Mouse (Mus musculus) liver, embryonic 14.5 days (tissue): ENCODE measurements around the gene Trub2. TPM values are rescaled to one million over a fixed set of nuclear protein-coding genes. Genes with fewer than 3 reads are reported as not detected.

Source experiments
- ATAC-seq: fragments of 200-750 bp; cut with Nextera tagmentation; 2 replicates; pipeline ENCODE4 v1.8.0; 2017; ENCODE audit warnings: moderate number of reproducible peaks, mild to moderate bottlenecking, moderate library complexity; ENCODE audit not compliant: insufficient read depth
- DNase-seq, 3 experiments: peaks; one replicate each; pipeline ENCODE4 v3.0.0-alpha.2; 2012 to 2013; ENCODE audit warnings: low read depth in 3 of 3, low spot score in 3 of 3
- H3K27ac ChIP-seq: fragments of 300-500 bp; sonication (generic); 2 replicates; pipeline ENCODE4 v1.5.1; 2014; ENCODE audit warnings: moderate library complexity, mild to moderate bottlenecking, control low read depth, inconsistent platforms
- H3K27me3 ChIP-seq: fragments of 300-500 bp; sonication (generic); 2 replicates; pipeline ENCODE4 v1.6.1; 2014; ENCODE audit warnings: mild to moderate bottlenecking, low read length, moderate library complexity; ENCODE audit not compliant: control insufficient read depth, insufficient read depth
- H3K36me3 ChIP-seq: fragments of 300-500 bp; sonication (generic); replicated peaks from 2 replicates; pipeline ENCODE4 v1.6.1; 2014; ENCODE audit warnings: low read depth; ENCODE audit not compliant: control insufficient read depth, insufficient read depth
- H3K4me1 ChIP-seq, 2 experiments: fragments of 200-500 bp in 1 of 2; fragments of 300-500 bp in 1 of 2; sonication (generic) in 1 of 2; replicated peaks; 2 replicates each; pipeline ENCODE4 v1.6.1; 2012 to 2014; ENCODE audit warnings: antibody characterized with exemption in 1 of 2, inconsistent platforms in 1 of 2, low read length in 1 of 2; ENCODE audit not compliant: control insufficient read depth in 2 of 2, insufficient read depth in 2 of 2
- H3K4me2 ChIP-seq: fragments of 300-500 bp; sonication (generic); 2 replicates; pipeline ENCODE4 v1.6.1; 2014; ENCODE audit warnings: low read depth, mild to moderate bottlenecking, control low read depth, moderate library complexity
- H3K4me3 ChIP-seq, 2 experiments: fragments of 200-500 bp in 1 of 2; fragments of 300-500 bp in 1 of 2; sonication (generic) in 1 of 2; 2 replicates each; pipeline ENCODE4 v1.5.1; 2012 to 2014; ENCODE audit warnings: low read depth in 2 of 2, low read length in 2 of 2, mild to moderate bottlenecking in 2 of 2, control low read depth in 1 of 2, inconsistent platforms in 1 of 2, moderate library complexity in 1 of 2; ENCODE audit not compliant: insufficient read depth in 1 of 2
- H3K9ac ChIP-seq: fragments of 300-500 bp; sonication (generic); replicated peaks from 2 replicates; pipeline ENCODE4 v1.6.1; 2014; ENCODE audit warnings: mild to moderate bottlenecking, control low read depth, moderate library complexity
- H3K9me3 ChIP-seq: fragments of 300-500 bp; sonication (generic); 2 replicates; pipeline ENCODE4 v1.6.1; 2016; ENCODE audit warnings: low read length, mixed read lengths; ENCODE audit not compliant: control insufficient read depth
- CTCF ChIP-seq: IDR thresholded peaks from 2 replicates; pipeline ENCODE4 v1.5.1; 2016; ENCODE audit warnings: antibody characterized with exemption, low read depth, control low read depth
- EP300 ChIP-seq: IDR thresholded peaks from 2 replicates; pipeline ENCODE4 v1.6.1; 2016; ENCODE audit warnings: antibody characterized with exemption, low read depth
- WGBS: fragments of 180-500 bp; shearing (Covaris S2); extraction: QIAGEN DNeasy Blood & Tissue Kit; methylation state at CpG from one replicate; pipeline ENCODE4 v1.1.7; 2014; ENCODE audit not compliant: insufficient replicate concordance; 5-methylcytosine and 5-hydroxymethylcytosine counted together
- polyA plus RNA-seq, 2 experiments: library from polyadenylated mRNA; depleted of rRNA in 1 of 2; stranded (reverse) in 1 of 2; unstranded in 1 of 2; fragments of >200 nt; fragmentation: Nextera tagmentation in 1 of 2; extraction: Ambion mirVana in 1 of 2; gene quantifications; 2 replicates each; pipeline versions ENCODE4 v1.2.1 to v1.2.3; 2012 to 2014

Trub2 gene
- polyA plus RNA-seq, 2 experiments: 9.3 to 15.1 TPM

DNA sequence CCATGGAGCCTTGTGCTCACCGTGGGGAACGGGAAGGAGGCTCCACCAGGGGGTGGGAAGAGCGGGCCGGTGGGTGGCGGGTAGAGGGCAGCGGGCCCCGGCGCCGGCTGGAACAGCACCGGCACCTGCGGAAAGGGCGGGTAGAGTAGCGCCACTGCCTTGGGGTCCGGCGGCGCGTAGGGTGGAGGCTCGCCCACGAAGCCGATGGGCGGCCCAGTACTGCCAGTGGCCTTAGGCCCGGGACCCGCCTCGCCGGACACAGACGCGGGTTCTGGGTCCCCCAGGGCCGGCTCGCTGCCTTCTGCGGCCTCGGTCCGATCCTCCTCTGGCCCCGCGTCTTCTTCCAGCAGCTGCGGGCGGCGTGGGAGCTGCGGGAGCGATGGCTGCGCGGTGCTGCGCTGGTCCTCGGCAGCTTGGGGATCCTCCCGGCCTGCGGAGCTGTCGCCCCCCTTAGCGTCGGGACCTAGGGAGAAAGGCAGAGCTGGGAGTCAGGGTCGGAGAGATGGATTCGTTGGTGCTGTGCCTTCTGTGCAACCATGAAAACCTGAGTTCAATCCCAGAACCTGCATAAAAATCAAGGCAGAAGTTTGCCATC is 41.0 kb downstream of the Trub2 start:
- ATAC-seq (no peak), DNase-seq (no peak)
- no peaks in the 10 kb centered on the region for H3K4me1 ChIP-seq
- peak overlapping the region; percentile 3; the same call in 1 of the 2 replicates for H3K4me2 ChIP-seq
- peaks cover 47% of the 10 kb centered on the region for H3K27me3 ChIP-seq
- no peak overlapping the region for H3K27ac ChIP-seq
- 11% methylated on average over 50 of the region's 50 CpGs for WGBS
- H3K4me3 ChIP-seq: no peak overlapping the region
- TF ChIP-seq CTCF (no peak), EP300 (no peak)
- no peaks in the 10 kb centered on the region for H3K9me3 ChIP-seq
- H3K9ac ChIP-seq: no peak overlapping the region
- no peaks in the 10 kb centered on the region for H3K36me3 ChIP-seq

DNA sequence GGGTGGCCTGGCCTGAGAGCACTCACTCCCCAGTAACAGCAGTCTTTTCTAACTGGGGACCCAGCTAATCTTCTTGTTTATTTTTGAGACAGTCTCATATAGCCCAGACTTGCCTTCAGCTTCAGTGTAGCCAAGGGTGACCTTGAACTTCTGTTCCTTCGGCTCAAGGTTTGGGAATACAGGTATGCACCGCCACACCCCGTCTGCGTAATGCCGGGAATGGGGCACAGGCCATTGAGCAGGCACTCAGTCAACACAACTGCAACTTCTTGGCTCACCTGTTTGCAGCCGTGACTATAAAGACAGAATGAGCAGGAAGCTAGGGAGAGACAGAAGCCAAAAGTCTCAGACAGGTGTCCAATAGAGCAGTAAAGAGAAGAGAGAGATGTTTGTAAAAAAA is 44.0 kb downstream of the Trub2 start:
- 80% methylated on average over 6 of the region's 6 CpGs for WGBS
- Histone ChIP-seq H3K27ac (no peak overlapping the region), H3K4me3 (no peak overlapping the region), H3K4me2 (no peak overlapping the region), H3K36me3 (no peaks in the 10 kb centered on the region), H3K4me1 (no peaks in the 10 kb centered on the region), H3K27me3 (peaks cover 24% of the 10 kb centered on the region), H3K9me3 (no peaks in the 10 kb centered on the region), H3K9ac (no peak overlapping the region)
- TF ChIP-seq EP300: no peak
- TF ChIP-seq CTCF: no peak
- ATAC-seq (no peak), DNase-seq (no peak)

DNA sequence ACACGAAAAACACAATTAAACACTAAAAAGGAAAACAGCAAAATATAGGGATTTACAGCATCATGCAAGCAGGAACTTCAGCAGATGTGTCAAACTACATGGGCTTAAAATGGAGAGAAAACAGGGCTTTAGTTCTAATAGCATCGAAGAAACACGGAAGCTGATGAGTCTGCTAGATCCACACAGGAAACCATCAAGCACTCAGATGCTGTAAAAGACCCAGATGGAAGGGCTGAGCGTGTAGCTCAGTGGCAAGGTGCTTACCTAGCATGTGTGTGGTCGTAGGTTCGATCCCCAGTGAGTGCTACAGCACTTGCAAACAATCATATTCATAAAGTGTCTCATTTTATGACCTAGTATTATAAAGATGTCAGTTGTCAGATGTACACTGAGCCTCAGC is 47.1 kb downstream of the Trub2 start:
- Histone ChIP-seq H3K36me3 (no peaks in the 10 kb centered on the region; the same call in 1 of the 2 replicates), H3K27me3 (peaks cover 3% of the 10 kb centered on the region; the same call in 1 of the 2 replicates), H3K27ac (no peak overlapping the region), H3K4me3 (no peak overlapping the region), H3K4me2 (no peak overlapping the region), H3K9ac (no peak overlapping the region), H3K9me3 (no peaks in the 10 kb centered on the region), H3K4me1 (no peaks in the 10 kb centered on the region)
- DNase-seq (no peak), ATAC-seq (0 out of 2 replicates have a peak, but pooled peaks have one; percentile 10)
- WGBS: 74% methylated on average over 6 of the region's 6 CpGs
- TF ChIP-seq EP300 (no peak), CTCF (no peak)

DNA sequence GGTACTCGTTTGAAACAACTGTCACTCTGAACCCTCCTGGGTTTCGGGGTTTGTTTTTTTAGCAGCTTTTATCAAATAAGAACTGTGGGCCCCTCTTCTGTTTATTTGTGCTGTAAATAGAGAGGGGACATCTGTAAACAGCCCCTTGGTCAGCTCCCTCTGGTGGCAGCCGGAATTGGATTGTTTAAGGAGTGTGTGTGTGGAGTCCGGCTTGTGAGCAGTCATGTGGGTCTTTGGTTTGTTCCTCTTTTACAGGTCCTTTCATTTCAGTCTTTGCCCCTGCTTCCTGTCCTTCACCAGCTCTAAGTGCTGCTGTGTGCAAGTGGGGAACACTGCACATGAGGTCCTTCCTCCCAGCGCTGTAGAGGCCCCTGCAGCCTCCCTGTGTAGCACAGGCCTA is 48.9 kb downstream of the Trub2 start:
- ATAC-seq: no peak
- 33% methylated on average over 5 of the region's 5 CpGs for WGBS
- no peak overlapping the region for H3K4me2 ChIP-seq
- no peak for DNase-seq
- H3K4me3 ChIP-seq: no peak overlapping the region
- no peak overlapping the region for H3K27ac ChIP-seq
- TF ChIP-seq CTCF (0 out of 2 replicates have a peak, but pooled peaks have one; percentile 27), EP300 (no peak)
- no peaks in the 10 kb centered on the region for H3K4me1 ChIP-seq
- H3K36me3 ChIP-seq: peaks cover 4% of the 10 kb centered on the region; the same call in 1 of the 2 replicates
- H3K9ac ChIP-seq: no peak overlapping the region
- H3K27me3 ChIP-seq: no peaks in the 10 kb centered on the region
- no peaks in the 10 kb centered on the region for H3K9me3 ChIP-seq

DNA sequence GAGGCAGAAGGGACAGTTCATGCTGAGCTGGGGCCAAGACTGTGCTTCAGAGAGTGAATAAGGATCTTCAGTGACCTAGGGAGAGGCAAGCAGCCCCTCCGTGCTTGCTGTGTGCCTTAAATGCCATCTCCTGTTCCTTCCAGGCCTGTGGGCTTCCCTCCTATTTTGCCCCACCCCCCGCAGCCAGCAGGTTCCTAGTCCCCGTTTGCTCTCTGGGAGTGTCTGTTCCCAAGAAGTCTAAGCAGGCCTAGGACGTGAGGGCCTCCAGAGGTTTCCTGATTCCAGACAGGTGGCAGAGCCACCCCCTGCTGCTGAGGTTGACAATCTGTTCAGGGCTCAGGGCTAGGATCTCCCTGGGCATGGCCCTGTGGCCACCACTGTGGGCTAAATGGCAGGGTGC is 49.5 kb downstream of the Trub2 start:
- DNase-seq: no peak
- peaks cover 6% of the 10 kb centered on the region; the same call in 1 of the 2 replicates for H3K36me3 ChIP-seq
- H3K4me3 ChIP-seq: no peak overlapping the region
- no peaks in the 10 kb centered on the region for H3K9me3 ChIP-seq
- no peak for ATAC-seq
- TF ChIP-seq EP300 (no peak), CTCF (no peak)
- no peak overlapping the region for H3K9ac ChIP-seq
- no peak overlapping the region for H3K4me2 ChIP-seq
- 55% methylated on average over 4 of the region's 4 CpGs for WGBS
- no peak overlapping the region for H3K27ac ChIP-seq
- H3K27me3 ChIP-seq: no peaks in the 10 kb centered on the region
- H3K4me1 ChIP-seq: no peaks in the 10 kb centered on the region
